Mouse (Mus musculus): ENCODE results near the gene Ipo11.
A peak's percentile ranks its signal among the peaks of the same experiment; 100 is the strongest.

DNA sequence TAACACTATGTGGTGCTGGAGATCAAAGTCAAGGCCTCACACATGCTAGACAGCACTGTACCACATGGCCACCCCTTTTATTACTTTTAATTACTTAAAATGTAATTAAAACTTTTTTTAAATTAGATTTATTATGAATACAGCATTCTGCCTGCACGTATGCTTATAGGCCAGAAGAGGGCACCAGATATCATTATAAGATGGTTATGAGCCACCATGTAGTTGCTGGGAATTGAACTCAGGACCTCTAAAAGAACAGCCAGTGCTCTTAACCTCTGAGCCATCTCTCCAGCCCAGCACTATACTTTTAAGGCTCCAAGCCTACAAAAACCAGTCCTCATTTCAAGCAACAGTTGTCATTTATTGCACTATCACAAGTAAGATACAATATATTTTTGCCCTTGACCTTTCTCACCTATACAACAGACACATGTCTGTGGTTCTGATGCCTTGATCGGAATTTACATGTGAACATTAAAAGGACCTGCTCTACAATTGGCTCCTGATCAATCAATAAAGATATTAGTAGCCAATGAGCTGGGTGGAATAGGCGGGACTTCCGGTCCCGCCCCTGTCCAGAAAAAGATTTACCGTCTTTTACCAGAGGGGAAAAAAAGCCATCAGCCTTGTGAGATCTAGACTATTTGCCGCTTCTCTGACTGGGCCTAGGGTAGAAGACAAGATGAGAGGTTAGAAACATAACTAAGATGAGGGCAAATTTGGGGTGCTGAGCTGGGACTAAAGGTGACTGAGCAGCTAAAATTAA, 4.6 kb upstream of the Ipo11 start:
- TF ChIP-seq EP300 (IDR thresholded peaks at IDR 0.05; ENCODE audit: low read depth) (no peak), CTCF (IDR thresholded peaks at IDR 0.05; ENCODE audit: low read depth) (peak; percentile 47)
